Mouse (Mus musculus): Measurements from ENCODE around the gene Stx4a.
A peak's percentile ranks its signal among the peaks of the same experiment; 100 is the strongest.
"Not testable (repeated sequence)": the region's sequence is repeated elsewhere in the genome, so short reads cannot be mapped to it uniquely, and the experiment has no call there.

Stx4a gene

DNA sequence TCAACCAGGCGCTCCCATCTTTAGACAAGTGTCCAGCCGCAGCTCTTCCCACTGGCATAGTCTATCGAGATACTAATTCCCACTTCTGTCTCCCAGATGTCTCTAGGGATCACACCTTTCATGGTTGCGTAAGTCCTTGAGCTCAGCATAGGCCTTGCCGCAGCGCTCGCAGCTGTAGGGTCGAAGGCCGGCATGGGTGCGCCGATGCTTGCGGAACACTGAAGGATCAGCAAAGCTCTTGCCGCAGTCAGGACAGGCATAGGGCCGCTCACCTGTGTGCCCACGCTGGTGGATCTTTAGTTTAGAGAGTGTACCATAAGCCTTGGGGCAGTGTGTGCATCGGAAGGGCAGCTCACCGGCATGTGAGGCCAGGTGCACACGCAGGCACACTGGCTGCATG lies 43.5 kb downstream of the Stx4a start:
- no peak for DNase-seq (ENCODE audit: low spot score in 2 of 2)

DNA sequence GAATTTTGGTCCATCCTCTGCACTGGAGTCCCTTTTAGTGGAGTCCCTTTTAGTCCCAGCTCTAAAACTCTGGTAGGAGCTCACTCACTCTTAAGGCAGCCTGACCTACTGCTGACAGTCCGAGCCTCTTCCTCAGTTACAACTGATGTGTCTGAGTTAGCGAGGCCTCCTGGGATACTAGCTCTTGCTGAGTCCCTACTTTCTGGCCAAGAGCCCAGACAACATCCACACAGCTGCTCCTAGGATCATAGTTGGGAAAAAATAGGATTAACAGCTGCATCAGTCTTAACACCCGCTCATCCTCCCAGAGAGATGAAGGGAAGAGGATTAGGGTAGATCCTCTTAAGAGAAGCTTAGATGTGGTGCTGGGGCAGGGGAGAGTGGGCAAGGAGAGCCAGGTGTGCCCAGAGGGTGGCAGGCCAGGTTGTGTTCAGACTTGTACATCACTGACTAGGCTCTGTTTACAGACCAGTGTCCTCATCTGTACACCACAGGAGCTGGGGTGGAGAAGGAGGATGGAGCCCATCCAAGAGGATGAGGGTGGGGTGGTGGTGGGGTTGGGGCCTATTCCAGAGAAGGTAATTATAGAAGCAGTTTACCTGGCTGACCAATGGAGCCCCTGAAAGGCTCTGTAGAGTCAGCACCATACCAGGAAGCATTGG lies 45.2 kb downstream of the Stx4a start:
- DNase-seq (ENCODE audit: low spot score in 2 of 2): peak; percentile 22 to 59

DNA sequence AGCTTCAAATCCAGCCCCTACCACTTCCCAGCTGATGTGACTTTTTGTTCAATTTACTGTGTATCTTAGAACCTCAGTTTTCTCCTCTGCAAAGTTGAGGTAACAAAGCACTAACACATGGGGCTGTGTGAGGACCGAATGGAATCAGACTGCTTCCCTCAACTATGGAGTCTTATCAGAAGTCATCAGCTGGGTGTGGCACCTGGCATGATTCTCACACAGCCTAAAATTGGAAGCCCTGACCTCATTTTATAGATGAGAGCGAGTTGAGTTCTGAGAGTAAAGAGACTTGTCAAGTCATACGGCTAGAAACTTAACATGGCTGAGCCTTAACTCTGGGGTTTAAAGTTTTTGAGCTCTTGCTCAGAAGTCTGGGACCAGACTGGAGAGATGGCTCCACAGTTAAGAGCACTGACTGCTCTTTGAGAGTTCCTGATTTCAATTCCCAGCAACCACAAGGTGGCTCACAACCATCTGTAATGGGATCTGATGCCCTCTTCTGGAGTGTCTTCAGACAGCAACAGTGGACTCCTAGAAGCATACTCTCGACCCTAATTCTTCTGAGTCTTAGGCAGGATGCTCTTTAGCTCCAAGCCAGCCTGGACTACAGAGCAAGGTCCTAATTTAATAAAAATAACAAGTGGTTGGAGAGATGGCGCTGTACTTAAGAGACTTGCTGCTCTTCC lies 46.2 kb downstream of the Stx4a start:
- no peak for DNase-seq (ENCODE audit: low spot score in 2 of 2)

DNA sequence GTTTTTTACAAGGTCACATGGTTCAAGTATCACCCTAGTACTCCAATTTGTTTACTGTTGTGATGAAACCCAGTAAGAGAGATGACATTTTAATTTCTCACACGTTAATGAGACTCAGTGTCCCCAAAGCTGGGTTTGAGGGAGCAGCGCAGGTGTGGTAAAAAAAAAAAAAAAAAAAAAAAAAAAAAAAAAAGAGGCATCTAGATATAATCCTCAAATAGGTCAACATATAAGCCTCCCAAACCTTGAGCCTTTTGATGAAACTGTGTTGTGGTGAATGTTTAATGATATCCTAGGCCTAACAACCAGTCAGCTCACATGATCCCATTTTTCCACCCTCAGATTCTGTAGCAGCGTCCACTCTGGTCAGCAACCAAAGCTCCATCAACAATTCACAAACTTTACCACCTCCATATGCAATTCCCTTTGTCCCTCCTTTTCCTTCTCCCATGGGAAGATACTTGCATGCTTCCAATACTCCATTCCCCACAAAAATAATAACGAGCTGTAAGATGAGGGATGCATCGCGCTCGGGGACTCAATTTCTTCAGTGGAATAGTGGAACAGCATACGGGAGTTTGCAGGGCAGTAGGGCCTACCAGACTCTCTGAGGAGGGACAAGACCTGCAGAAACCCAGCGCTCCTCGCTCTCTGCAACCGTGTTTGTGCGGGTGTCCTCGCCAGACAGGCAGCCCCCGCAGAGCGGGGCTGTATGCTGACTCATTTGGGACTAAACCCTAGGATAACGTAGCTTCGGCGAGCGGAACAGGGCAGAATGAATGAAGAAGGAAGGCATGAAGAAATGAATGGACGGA lies 50.9 kb downstream of the Stx4a start:
- DNase-seq (ENCODE audit: low spot score in 2 of 2): no peak

DNA sequence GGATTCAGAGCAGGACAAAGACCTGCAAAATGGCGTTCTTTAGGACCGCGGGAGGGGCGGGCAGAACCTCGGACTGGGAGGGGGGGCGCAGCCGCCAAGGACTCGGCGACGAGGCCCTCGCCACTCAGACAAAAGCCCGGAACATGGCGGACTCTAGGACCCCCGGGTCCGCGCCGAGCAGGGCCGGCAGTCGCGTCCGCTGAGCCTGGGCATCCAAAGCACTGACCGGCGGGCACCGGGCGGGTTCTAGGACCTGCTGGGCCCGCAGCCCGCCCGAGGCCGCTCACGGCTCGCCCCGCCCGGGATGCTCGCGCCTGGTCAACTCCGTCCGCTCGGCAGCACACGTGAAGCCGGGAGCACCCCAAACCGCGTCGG lies 51.5 kb downstream of the Stx4a start:
- peak; percentile 93 to 95 for DNase-seq (ENCODE audit: low spot score in 2 of 2)

DNA sequence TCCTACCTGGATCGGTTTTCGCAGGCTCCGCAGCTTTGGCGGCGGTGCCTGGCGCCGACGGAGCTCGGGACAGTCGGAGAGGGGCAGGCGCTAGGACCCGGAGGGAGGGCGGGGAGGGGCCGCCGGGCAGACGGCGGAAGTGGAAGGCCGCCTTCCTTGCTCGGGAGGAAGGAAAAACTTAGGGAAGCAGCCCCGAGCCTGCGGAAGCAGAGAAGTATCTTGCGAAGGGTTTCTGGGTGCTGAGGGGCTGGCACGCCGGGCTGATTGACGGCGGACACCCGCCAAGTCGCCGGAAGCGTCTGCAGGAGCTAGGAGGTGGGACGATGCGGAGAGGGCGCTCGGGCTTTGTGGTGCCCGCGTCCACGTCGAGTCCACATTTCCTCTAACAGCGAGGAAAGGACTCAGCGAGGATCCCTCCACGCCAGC lies 52.0 kb downstream of the Stx4a start, which contains the start of gene Zfp646:
Zfp646 (plus strand) TSS at position 181 of the 426 bp plus-strand sequence.
- DNase-seq (ENCODE audit: low spot score in 2 of 2): peak in 1 of 2 experiments; percentile 75

DNA sequence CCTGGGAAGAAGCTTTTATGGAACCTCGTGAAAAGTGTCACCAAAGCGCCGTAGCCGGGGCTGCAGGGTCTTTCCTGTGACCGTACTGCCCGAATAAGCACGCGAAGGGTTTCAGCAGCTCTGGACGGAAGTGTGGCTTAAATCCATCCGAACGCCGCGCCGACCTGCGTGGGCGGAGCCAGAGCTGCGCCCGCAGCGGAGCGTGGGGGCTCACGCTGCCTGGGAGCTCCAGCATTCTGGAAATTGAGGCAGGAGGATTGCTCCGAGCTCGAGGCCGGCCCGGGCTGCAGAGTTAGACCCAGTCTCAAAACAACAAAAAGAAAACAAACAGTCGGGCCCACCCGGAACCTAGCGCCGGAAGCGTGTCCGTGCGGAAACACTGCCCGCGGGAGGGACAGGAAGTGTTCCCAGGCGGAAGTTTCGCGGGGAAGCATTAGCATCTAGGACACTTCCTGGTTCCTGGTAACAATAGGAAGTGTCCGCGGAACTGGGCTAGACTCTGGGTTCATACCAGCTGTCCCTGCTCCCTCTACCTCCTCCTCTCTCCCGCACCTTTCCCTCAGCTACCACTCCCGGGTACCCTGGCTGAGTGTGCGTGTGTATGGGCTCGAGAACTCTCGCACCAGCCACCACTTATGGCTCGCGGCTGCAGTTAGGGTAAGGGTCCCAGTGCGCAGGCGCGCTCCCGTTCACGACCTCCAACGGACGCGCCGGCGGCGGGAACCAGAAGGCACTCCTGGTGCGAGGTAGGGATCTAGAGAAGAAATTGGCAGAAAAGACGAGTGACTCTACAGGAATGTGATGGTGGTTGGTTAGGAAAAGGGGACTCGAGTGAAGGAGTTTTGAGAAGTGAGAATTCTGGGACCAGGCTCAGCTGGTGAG lies 52.6 kb downstream of the Stx4a start, which contains the start of gene Zfp668:
Zfp668 (minus strand) TSS at position 362 of the 882 bp plus-strand sequence.
- peak; percentile 90 to 91 for DNase-seq (ENCODE audit: low spot score in 2 of 2)

DNA sequence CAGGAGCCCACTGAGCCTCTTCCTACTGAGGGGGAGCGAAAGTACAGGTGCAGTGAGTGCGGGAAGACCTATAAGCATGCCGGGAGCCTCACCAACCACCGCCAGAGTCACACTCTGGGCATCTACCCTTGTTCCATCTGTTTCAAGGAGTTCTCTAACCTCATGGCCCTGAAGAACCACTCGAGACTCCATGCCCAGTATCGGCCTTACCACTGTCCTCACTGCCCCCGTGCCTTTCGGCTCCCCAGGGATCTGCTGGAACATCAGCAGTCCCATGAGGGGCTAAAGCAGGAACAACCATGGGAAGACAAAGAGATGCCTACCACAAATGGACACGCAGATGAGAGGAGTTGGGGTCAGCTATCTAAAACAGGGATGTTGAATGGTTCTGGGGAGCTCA lies 55.2 kb downstream of the Stx4a start:
- no peak for DNase-seq (ENCODE audit: low spot score in 2 of 2)

DNA sequence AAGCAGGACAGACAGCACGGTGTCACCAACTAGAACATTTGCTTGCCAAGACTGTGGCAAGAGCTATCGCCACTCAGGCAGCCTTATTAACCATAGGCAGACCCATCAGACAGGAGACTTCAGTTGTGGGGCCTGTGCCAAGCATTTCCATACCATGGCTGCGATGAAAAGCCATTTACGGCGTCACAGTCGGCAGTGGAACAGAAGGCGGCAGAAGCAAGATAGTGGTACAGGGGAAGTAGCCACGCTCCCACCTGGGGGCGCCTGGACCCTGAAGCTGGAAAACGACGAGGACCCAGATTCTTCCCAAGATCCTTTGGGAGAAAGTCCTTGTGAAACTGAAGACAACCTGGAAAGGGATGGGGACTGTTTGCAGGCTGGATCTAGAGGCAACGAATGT lies 56.3 kb downstream of the Stx4a start:
- no peak for DNase-seq (ENCODE audit: low spot score in 2 of 2)

DNA sequence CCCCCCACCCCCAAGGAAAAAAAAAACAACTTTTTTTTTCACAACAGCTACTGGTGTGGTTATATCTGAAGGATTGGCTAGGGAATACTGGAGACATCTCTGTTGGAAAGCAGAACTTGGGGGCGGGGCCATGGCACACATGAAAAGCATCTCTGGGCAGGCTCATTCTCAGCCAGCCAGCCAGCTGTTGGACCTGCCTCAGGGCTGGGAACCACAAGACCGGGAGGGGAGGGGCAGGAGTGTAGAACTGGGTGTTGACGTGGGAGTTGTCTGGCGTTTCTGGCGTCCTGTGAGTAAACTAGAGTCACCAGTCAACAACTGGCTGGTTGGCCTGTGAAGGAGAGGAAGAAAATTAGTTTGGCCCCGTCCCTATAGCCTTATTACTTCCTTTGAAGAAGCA lies 61.9 kb downstream of the Stx4a start:
- peak in 1 of 2 experiments; percentile 19 for DNase-seq (ENCODE audit: low spot score in 2 of 2)

DNA sequence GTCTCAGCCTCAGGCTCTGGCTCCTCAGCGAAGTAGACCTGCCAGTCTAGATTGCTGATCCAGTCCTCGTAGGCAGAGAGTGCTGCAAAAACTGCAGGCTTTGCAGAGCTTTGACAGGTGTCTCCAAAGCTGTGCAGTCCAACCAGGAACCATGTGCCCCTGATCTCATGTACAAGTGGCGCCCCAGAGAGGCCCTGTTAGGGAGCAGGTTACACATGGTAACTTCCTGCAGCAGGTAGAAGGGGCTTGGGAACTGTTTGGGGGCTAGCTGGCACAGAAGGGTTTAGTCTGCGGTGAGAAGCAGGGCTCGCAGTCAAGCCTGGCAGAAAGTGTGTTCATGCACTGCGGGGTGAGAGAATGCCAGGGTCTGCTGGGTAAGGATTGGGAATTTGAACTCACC lies 62.5 kb downstream of the Stx4a start:
- no peak for DNase-seq (ENCODE audit: low spot score in 2 of 2)

DNA sequence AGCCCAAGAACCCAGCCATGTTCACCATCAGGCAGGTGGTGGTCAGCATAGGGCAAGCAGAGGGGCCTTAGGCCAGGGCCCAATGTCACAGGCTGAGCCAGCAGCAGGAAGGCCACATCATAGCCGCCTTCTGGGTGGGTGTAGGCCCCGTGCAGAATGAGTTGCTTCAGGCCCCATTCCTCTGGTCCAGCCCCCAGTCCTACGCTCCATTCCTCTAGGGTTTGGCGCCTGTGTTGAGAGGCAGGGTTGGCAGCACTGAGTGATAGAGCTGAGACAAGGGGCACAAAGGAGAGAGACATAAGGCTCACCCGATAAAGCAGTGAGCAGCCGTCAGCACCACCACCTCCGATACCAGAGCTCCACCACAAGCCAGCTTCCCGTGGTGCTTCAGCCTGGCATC lies 63.1 kb downstream of the Stx4a start:
- no peak for DNase-seq (ENCODE audit: low spot score in 2 of 2)

DNA sequence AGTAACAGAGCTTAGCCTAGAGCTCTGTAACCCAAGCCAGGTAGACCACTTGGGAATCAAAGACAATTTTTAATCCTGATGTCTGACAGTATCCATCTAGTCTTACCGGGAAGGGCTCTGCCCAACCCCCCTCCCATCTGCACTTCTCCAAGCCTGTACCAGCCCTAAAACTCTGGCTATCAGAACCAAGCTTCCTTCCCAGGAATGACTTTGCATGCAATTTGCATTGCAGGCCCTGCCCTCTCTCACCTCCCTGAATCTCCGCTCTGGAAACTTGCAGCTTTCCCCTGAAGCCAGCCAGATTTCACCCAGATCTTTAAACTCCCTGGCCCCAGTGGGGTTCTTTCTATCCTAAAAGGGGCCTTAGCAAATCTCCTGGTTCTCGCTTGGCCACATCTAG lies 63.7 kb downstream of the Stx4a start:
- no peak for DNase-seq (ENCODE audit: low spot score in 2 of 2)

DNA sequence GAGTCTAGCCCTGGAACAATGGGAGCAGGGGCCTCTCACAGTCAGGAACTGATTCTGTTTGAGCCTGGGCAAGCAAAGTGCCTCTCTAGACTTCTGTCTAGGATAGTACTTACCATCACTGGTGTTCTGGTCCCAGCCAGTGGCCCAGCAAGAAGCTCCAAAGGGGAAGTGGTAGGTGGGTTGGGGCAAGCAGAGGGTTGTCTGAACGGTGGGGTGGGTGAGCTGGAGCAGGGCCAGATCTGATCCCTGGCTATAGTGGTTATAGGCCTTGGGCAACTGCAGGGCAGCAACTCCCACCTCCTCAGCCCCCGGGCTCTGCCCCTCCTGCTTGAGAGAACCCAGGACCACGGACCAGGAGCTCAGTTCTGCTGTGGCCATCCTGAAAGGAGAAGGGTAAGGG lies 64.7 kb downstream of the Stx4a start:
- DNase-seq (ENCODE audit: low spot score in 2 of 2): no peak

DNA sequence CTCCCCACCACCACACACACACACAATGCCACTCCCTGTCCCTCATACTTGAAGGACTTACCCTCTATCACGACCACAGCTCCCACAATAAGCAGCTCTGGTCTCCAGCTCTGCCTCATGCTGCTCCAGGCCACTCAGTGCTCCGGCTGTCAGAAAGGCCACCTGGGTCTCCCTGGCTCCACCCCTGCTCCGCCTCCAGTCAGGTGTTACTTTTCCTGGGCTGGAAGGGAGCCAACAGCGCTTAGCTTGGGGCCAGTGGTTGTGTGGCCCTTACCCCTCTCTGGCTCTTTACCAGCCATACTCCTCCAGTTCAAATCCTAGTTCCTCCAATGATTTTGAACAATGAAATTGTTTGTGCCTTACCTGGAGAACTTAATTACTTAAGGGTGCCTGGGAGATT lies 66.7 kb downstream of the Stx4a start, which contains the start of gene Prss53:
Prss53 (minus strand) TSS at position 173 of the 400 bp plus-strand sequence.
- DNase-seq (ENCODE audit: low spot score in 2 of 2): no peak

DNA sequence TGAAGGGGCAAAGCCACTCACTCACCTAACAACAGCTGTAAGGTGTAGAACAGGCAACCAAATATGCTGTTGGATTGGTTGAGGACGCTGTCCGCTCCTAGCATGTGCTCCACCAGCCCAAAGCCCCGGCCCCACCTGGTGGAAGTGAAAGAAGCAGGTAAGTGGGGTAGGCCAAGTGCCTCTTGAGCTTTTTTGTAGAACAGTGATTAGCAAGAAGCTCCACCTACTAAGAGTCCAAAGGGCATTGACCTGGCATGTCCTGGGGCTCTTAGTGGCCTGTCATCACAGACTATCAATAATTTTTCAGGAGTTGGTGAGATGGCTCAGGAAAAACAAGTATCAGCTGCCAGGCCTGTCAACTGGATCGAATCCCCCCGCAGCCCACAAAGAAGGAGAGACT lies 70.4 kb downstream of the Stx4a start:
- DNase-seq (ENCODE audit: low spot score in 2 of 2): no peak

DNA sequence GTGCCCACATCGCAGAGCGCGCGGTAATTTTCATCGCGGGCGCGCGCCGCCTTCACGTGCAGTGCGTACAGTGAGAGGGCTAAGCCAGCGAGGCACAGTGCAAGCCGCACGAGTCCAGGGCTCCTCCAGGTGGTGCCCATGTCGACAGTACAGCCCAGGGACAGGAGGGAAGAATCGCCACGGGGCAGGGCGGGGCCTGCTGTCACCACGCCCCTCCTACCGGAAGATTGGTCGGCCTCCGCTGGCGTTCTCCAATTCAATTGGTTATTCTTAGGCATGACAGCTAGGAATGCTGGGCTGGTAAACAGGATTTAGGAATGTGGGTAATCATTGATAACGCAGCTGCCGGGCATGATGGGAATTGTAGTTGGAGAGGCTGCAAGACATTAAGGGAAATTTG lies 71.3 kb downstream of the Stx4a start, which contains the start of the genes Gm21974 and Vkorc1:
Gm21974 (minus strand) TSS at position 13 of the 400 bp plus-strand sequence.
Vkorc1 (minus strand) TSS at position 176 of the 400 bp plus-strand sequence.
- DNase-seq (ENCODE audit: low spot score in 2 of 2): peak; percentile 92 to 97

DNA sequence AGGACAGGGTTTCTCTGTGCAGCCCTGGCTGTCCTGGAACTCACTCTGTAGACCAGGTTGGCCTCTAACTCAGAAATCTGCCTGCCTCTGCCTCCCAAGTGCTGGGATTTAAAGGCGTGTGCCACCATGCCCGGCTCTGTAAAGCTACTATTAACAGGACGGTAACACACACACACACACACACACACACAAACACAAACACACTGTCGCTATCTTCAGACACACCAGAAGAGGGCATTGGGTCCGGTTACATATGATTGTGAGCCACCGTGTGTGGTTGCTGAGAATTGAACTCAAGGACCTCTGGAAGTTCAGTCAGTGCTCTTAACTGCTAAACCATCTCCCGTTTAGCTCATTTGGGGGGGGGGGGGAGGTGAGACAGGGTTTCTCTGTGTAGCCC lies 71.8 kb downstream of the Stx4a start:
- not testable (repeated sequence) for DNase-seq (ENCODE audit: low spot score in 2 of 2)

DNA sequence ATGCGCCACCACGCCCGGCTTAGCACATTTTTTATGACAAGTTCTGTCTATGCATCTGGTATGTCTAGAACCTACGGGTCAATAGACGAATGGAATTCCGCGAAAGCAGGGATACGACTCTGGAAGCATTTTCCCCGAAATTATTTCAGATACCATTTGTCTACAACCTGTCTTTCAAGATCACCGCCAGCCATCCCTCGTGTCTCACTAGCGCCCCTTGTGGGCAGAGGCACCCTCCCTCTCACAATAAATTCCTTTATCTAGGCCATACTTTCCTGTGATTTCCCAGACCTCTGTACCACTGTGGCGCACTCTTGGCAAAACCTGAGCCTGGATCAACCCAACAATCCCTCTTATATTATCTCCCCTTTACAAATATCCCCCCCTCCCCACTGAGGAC lies 72.3 kb downstream of the Stx4a start:
- DNase-seq (ENCODE audit: low spot score in 2 of 2): peak in 1 of 2 experiments; percentile 31

DNA sequence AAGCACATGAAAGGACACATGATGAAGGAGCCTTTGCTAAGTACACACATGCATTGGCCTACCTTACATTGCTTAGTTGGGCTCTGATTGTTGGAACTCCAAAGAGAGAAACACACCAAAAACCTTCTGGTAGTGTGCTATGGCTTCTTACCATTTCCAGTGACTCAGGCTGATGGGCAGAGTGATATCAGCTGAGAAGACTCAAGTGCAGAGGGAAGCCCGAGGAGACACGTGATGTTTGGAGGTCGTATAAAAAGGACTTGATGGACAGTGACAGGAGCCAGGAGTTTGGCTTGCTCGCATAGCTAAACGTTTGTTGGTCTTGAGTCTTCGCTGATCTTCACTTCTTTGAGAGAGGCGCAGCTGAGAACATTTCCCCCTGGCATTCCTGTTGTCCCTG lies 73.4 kb downstream of the Stx4a start:
- no peak for DNase-seq (ENCODE audit: low spot score in 2 of 2)

Data from frontal cortex, postnatal 36 days (tissue).